Mouse (Mus musculus) stomach, adult 2 months (tissue): ENCODE results near the gene Trrap. TPM values are rescaled to one million over a fixed set of nuclear protein-coding genes. Genes with fewer than 3 reads are reported as not detected.

Source experiments
- polyA plus RNA-seq: library from polyadenylated mRNA; depleted of rRNA; stranded (reverse); fragments of >200 nt; gene quantifications from 2 replicates; pipeline ENCODE4 v1.2.3, GENCODE M21; 2012; rRNA removed

Gene Trrap
- polyA plus RNA-seq, result 30.0 and 34.0 TPM in 2 replicates

DNA sequence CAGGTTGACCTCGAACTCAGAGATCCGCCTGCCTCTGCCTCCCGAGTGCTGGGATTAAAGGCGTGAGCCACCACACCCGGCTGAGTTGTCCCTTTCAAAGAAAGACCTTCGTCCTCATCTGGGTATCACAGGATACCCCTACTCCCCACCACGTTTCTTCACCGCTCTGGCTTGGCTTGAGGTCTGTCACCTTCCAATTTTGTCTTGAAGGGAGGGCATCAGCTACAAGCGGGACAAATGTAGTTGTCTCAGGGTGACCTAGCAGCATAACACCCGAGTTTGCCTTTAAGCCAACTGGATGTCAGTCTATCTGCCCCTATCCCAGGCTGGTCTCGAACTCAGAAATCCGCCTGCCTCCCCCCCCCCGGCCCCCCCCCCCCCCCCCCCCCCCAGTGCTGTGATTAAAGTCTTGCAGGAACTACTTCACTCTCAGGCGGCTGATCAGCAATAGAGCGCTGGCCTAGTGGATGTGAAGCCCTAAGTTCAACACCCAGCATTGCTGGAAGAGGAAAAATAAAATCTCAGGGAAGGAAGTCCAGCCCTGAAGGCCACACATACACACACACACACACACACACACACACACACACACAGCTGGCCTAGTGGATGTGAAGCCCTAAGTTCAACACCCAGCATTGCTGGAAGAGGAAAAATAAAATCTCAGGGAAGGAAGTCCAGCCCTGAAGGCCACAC lies at the start of gene Trrap:
Gene Trrap (plus strand): TSS at position 627 of the 693 bp plus-strand sequence.

DNA sequence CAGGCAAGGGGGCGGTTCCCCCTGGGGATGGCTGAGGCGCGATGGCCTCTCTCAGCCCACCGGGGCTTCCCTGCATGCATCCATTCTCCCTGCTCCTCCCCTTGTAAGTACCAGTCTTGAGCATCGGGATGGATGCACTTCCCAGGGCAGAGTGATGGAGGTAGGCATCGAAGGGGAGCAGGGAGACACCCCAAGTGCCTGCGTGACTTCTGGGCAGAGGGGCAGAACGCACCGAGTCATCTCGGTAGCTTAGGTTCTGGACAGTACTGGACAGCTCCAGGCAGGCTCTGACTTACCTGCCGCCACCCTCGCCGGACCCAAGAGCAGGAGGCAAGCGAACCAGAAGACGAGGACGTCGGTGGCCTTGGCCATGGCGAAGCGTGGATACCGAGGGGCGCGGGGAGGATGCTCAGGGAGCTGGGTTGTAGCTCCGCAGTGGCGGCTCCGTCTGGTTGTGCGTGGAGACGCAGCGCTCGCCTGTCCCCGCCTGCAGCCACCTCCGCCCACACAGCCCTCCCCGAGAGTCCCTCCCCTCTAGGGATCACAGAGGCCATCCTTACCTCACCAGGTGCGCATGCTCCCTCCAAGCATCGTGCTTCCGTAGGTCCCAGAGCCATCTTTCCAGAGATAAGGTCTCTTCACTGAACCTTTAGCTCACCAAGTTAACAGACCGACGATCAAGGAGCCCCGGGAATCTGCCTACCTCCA lies 6.2 kb upstream of the Trrap start, which contains the start of gene Tmem130:
Gene Tmem130 (minus strand): TSS at position 658 of the 708 bp plus-strand sequence.

Other genes with a start within 250 kb of the Trrap start
- 4.0 and 6.7 TPM in 2 replicates for gene Nptx2, start 221.8 kb upstream of the Trrap start, polyA plus RNA-seq
- gene Tmem130, start 5.9 kb upstream of the Trrap start, polyA plus RNA-seq, result 0.67 and 0.83 TPM in 2 replicates
- gene Smurf1, start 198.1 kb downstream of the Trrap start, polyA plus RNA-seq, result 14.7 and 15.0 TPM in 2 replicates